Mouse (Mus musculus) liver, embryonic 14.5 days (tissue): ENCODE data around the gene Clip2. TPM values are rescaled to one million over a fixed set of nuclear protein-coding genes. Genes with fewer than 3 reads are reported as not detected.

ENCODE experiments used
- ATAC-seq: fragments of 200-750 bp; cut with Nextera tagmentation; 2 replicates; pipeline ENCODE4 v1.8.0; 2017; ENCODE audit warnings: moderate number of reproducible peaks, mild to moderate bottlenecking, moderate library complexity; ENCODE audit not compliant: insufficient read depth
- DNase-seq, 3 experiments: peaks; one replicate each; pipeline ENCODE4 v3.0.0-alpha.2; 2012 to 2013; ENCODE audit warnings: low read depth in 3 of 3, low spot score in 3 of 3
- H3K27ac ChIP-seq: fragments of 300-500 bp; sonication (generic); 2 replicates; pipeline ENCODE4 v1.5.1; 2014; ENCODE audit warnings: moderate library complexity, mild to moderate bottlenecking, control low read depth, inconsistent platforms
- H3K27me3 ChIP-seq: fragments of 300-500 bp; sonication (generic); 2 replicates; pipeline ENCODE4 v1.6.1; 2014; ENCODE audit warnings: mild to moderate bottlenecking, low read length, moderate library complexity; ENCODE audit not compliant: control insufficient read depth, insufficient read depth
- H3K36me3 ChIP-seq: fragments of 300-500 bp; sonication (generic); replicated peaks from 2 replicates; pipeline ENCODE4 v1.6.1; 2014; ENCODE audit warnings: low read depth; ENCODE audit not compliant: control insufficient read depth, insufficient read depth
- H3K4me1 ChIP-seq, 2 experiments: fragments of 200-500 bp in 1 of 2; fragments of 300-500 bp in 1 of 2; sonication (generic) in 1 of 2; replicated peaks; 2 replicates each; pipeline ENCODE4 v1.6.1; 2012 to 2014; ENCODE audit warnings: antibody characterized with exemption in 1 of 2, inconsistent platforms in 1 of 2, low read length in 1 of 2; ENCODE audit not compliant: control insufficient read depth in 2 of 2, insufficient read depth in 2 of 2
- H3K4me2 ChIP-seq: fragments of 300-500 bp; sonication (generic); 2 replicates; pipeline ENCODE4 v1.6.1; 2014; ENCODE audit warnings: low read depth, mild to moderate bottlenecking, control low read depth, moderate library complexity
- H3K4me3 ChIP-seq, 2 experiments: fragments of 200-500 bp in 1 of 2; fragments of 300-500 bp in 1 of 2; sonication (generic) in 1 of 2; 2 replicates each; pipeline ENCODE4 v1.5.1; 2012 to 2014; ENCODE audit warnings: low read depth in 2 of 2, low read length in 2 of 2, mild to moderate bottlenecking in 2 of 2, control low read depth in 1 of 2, inconsistent platforms in 1 of 2, moderate library complexity in 1 of 2; ENCODE audit not compliant: insufficient read depth in 1 of 2
- H3K9ac ChIP-seq: fragments of 300-500 bp; sonication (generic); replicated peaks from 2 replicates; pipeline ENCODE4 v1.6.1; 2014; ENCODE audit warnings: mild to moderate bottlenecking, control low read depth, moderate library complexity
- H3K9me3 ChIP-seq: fragments of 300-500 bp; sonication (generic); 2 replicates; pipeline ENCODE4 v1.6.1; 2016; ENCODE audit warnings: low read length, mixed read lengths; ENCODE audit not compliant: control insufficient read depth
- CTCF ChIP-seq: IDR thresholded peaks from 2 replicates; pipeline ENCODE4 v1.5.1; 2016; ENCODE audit warnings: antibody characterized with exemption, low read depth, control low read depth
- EP300 ChIP-seq: IDR thresholded peaks from 2 replicates; pipeline ENCODE4 v1.6.1; 2016; ENCODE audit warnings: antibody characterized with exemption, low read depth
- WGBS: fragments of 180-500 bp; shearing (Covaris S2); extraction: QIAGEN DNeasy Blood & Tissue Kit; methylation state at CpG from one replicate; pipeline ENCODE4 v1.1.7; 2014; ENCODE audit not compliant: insufficient replicate concordance; 5-methylcytosine and 5-hydroxymethylcytosine counted together
- polyA plus RNA-seq, 2 experiments: library from polyadenylated mRNA; depleted of rRNA in 1 of 2; stranded (reverse) in 1 of 2; unstranded in 1 of 2; fragments of >200 nt; fragmentation: Nextera tagmentation in 1 of 2; extraction: Ambion mirVana in 1 of 2; gene quantifications; 2 replicates each; pipeline versions ENCODE4 v1.2.1 to v1.2.3; 2012 to 2014

Gene Clip2
- polyA plus RNA-seq, 2 experiments: 0.36 to 1.8 TPM

DNA sequence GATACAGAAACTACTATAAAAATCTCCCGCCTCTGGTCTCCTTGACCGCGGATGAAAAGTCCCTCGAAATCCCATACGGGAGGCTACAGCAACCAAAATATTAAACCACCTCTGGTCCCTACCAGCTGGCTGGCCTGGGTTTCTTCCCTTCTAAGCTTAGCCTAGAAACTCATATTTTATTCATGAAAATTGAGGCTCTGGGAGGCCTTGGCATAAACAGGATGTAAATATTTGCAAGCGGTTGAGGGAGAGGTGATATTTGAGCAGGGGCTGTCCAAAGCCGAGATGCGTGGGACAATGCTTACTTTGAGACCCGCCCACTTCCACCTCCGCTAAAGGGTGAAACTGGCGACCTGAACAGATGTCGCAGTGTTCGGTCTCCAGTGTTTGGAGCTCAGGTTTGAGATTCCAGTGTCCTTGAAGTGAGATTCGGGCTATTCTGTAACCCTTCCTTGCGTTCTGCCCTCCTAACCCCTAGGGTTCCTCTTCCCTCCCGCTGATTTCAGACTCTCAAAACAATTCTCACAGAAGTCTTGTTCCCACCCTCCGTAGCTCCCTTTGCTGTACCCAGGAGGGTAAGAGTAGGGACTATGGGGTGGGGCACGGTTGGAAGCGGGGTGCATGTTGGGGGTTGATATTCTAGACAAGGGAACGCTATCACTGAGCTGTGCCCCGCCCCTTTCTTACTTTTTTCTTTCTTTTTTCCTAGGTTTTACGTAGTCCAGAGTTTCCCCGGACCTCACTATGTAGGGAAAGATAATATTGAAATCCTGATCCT, 19.7 kb upstream of the Clip2 start:
- Histone ChIP-seq H3K27ac (no peak overlapping the region), H3K4me2 (peak overlapping the region; percentile 78), H3K9me3 (no peaks in the 10 kb centered on the region), H3K36me3 (no peaks in the 10 kb centered on the region), H3K4me3 (peak overlapping the region; percentile 51 to 75), H3K27me3 (no peaks in the 10 kb centered on the region), H3K9ac (peak overlapping the region; percentile 43), H3K4me1 (peaks cover 13 to 15% of the 10 kb centered on the region in 2 experiments)
- DNase-seq: no peak
- peak; percentile 75; the same call in 1 of the 2 replicates for ATAC-seq
- TF ChIP-seq EP300: no peak
- no peak for TF ChIP-seq CTCF
- under 1% methylated on average over 23 of the region's 23 CpGs for WGBS

DNA sequence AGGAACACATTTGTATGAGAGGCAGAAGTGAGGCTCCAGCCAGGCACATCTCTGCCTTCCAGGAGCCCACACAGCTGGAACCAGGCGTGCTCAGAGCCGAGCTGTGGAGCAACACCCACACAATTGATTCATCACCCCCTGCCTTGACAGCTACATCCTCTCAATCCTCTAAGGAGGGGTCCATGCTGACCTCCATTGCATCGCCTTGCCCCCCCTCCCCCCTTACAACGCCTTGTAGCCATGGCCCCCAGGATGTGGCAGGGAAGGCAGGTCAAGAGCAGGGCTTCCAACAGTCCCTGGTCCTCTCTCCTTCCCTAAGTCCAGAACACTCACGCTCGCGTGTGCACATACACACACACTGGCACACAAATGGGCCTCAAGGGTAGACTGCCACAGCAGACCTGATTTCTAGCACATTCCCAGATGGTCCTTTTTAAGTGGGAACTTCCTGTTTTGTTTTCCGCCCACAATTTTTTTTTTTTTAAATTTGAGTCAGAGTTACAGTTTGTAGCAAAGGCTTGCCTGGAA, 16.8 kb upstream of the Clip2 start:
- ATAC-seq: no peak
- no peaks in the 10 kb centered on the region for H3K27me3 ChIP-seq
- no peak overlapping the region for H3K4me3 ChIP-seq
- H3K9ac ChIP-seq: no peak overlapping the region
- no peak overlapping the region for H3K4me2 ChIP-seq
- no peak overlapping the region for H3K27ac ChIP-seq
- TF ChIP-seq CTCF (no peak), EP300 (no peak)
- WGBS: 47% methylated on average over 8 of the region's 8 CpGs
- H3K4me1 ChIP-seq: peaks cover 10 to 13% of the 10 kb centered on the region in 2 experiments
- DNase-seq: no peak
- H3K36me3 ChIP-seq: no peaks in the 10 kb centered on the region
- H3K9me3 ChIP-seq: no peaks in the 10 kb centered on the region

DNA sequence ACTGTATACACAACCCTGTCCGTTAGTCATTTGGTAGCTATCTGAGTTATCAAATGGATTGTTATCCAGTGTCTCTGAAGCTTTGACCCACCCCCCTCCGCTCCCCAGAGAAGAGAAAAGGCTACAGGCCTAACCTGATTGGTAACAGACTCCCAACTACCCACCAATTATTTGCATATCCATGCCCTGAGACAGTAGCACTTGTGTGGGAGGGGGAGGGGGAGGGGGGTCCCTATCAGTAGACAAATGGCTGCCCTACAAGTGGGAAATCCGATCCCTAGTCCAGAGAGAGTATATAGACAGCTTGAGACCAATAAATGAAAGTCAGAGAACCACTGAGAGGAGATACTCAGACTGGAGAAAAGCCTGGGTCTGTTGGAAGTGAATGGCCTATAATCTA, 15.8 kb upstream of the Clip2 start:
- Histone ChIP-seq H3K9ac (no peak overlapping the region), H3K4me3 (no peak overlapping the region), H3K27ac (no peak overlapping the region), H3K4me1 (peaks cover 8 to 13% of the 10 kb centered on the region in 2 experiments), H3K27me3 (no peaks in the 10 kb centered on the region), H3K9me3 (no peaks in the 10 kb centered on the region), H3K36me3 (no peaks in the 10 kb centered on the region), H3K4me2 (no peak overlapping the region)
- TF ChIP-seq CTCF (no peak), EP300 (no peak)
- ATAC-seq (no peak), DNase-seq (no peak)
- WGBS: 52% methylated on average over 3 of the region's 3 CpGs

DNA sequence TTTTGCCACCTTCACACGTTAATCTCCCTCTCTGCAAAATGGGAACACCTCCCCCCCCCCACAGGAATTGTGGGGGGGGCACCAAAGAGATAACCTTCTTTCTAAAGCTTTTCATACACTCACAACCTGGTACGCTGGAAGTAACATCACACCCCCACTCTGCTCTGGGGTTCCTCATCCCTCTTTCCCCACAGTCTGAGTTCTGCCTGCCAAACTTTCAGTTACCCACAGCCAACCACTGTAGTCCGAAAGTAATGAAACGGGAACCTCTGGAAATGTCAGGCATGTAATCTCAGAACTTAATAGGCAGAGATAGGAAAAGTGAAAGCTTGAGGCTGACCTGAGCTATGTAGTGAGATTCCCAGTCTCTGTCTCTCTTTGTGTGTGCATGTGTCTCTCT, 15.2 kb upstream of the Clip2 start:
- DNase-seq (no peak), ATAC-seq (no peak)
- H3K27ac ChIP-seq: no peak overlapping the region
- no peak for TF ChIP-seq CTCF
- TF ChIP-seq EP300: no peak
- H3K4me2 ChIP-seq: no peak overlapping the region
- H3K4me1 ChIP-seq: peaks cover 6 to 9% of the 10 kb centered on the region in 2 experiments
- no peak overlapping the region for H3K4me3 ChIP-seq
- H3K9ac ChIP-seq: no peak overlapping the region
- H3K36me3 ChIP-seq: no peaks in the 10 kb centered on the region
- H3K27me3 ChIP-seq: no peaks in the 10 kb centered on the region
- no peaks in the 10 kb centered on the region for H3K9me3 ChIP-seq
- WGBS: 56% methylated on average over 4 of the region's 4 CpGs

DNA sequence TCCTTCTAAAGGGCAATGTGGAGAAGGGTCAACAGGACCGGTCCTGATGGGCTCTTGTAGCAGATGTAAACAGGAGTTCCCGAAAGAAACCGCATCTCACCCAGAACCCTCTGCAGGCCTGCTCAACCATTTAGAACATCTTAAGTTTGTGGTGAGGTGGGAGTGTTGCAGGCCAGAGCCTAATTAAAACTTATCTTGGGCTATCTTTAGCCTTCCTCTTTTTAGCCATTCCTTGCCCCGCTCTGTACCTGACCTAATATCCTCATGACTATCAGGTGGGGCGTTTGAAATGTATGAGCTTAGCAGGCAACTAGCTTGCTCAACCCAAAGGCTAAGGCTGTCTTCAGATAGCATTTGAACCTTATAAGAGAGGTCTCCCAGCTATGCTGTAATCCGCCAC, 13.5 kb upstream of the Clip2 start:
- no peak overlapping the region for H3K4me2 ChIP-seq
- WGBS: 68% methylated on average over 6 of the region's 6 CpGs
- H3K36me3 ChIP-seq: no peaks in the 10 kb centered on the region
- ATAC-seq (no peak), DNase-seq (no peak)
- no peaks in the 10 kb centered on the region; a peak in 1 of 4 replicates for H3K4me1 ChIP-seq
- H3K27ac ChIP-seq: no peak overlapping the region
- TF ChIP-seq EP300: no peak
- no peak for TF ChIP-seq CTCF
- H3K4me3 ChIP-seq: no peak overlapping the region
- no peak overlapping the region for H3K9ac ChIP-seq
- H3K9me3 ChIP-seq: no peaks in the 10 kb centered on the region
- no peaks in the 10 kb centered on the region for H3K27me3 ChIP-seq
